Mouse (Mus musculus): Measurements from ENCODE around the gene Kctd18.

The Kctd18 gene

GRCm38 (mm10) chr1:57989052-57989600 lies 29.6 kb downstream of the Kctd18 start:
- DNase-seq: no peak

GRCm38 (mm10) chr1:57976860-57977259 lies 41.9 kb downstream of the Kctd18 start:
- DNase-seq: no peak

- no peak for DNase-seq
Measured at GRCm38 (mm10) chr1:57971588-57971987, 47.2 kb downstream of the Kctd18 start.

GRCm38 (mm10) chr1:57969327-57970271 lies 49.2 kb downstream of the Kctd18 start:
- peak; percentile 98 for DNase-seq

- DNase-seq: no peak
Measured at GRCm38 (mm10) chr1:57955774-57956173, 63.0 kb downstream of the Kctd18 start.

GRCm38 (mm10) chr1:57954376-57954765 lies 64.4 kb downstream of the Kctd18 start:
- DNase-seq: no peak

GRCm38 (mm10) chr1:57953586-57954375 lies 65.0 kb downstream of the Kctd18 start:
- no peak for DNase-seq

- no peak for DNase-seq
Measured at GRCm38 (mm10) chr1:57952509-57952908, 66.2 kb downstream of the Kctd18 start.

- no peak for DNase-seq
Measured at GRCm38 (mm10) chr1:57949716-57950115, 69.0 kb downstream of the Kctd18 start.

- DNase-seq: no peak
Measured at GRCm38 (mm10) chr1:57949195-57949594, 69.6 kb downstream of the Kctd18 start.

GRCm38 (mm10) chr1:57947552-57948347 lies 71.0 kb downstream of the Kctd18 start:
- DNase-seq: no peak

GRCm38 (mm10) chr1:57942215-57942614 lies 76.5 kb downstream of the Kctd18 start:
- no peak for DNase-seq

GRCm38 (mm10) chr1:57941734-57942133 lies 77.0 kb downstream of the Kctd18 start:
- DNase-seq: no peak

- DNase-seq: no peak
Measured at GRCm38 (mm10) chr1:57941095-57941494, 77.7 kb downstream of the Kctd18 start.

- no peak for DNase-seq
Measured at GRCm38 (mm10) chr1:57940691-57941090, 78.1 kb downstream of the Kctd18 start.

- no peak for DNase-seq
Measured at GRCm38 (mm10) chr1:57934287-57934686, 84.5 kb downstream of the Kctd18 start.

GRCm38 (mm10) chr1:57918567-57918966 lies 100.2 kb downstream of the Kctd18 start:
- DNase-seq: no peak

- DNase-seq: no peak
Measured at GRCm38 (mm10) chr1:57917342-57917741, 101.4 kb downstream of the Kctd18 start.

- DNase-seq: no peak
Measured at GRCm38 (mm10) chr1:57911561-57911960, 107.2 kb downstream of the Kctd18 start.

- no peak for DNase-seq
Measured at GRCm38 (mm10) chr1:57906312-57906711, 112.4 kb downstream of the Kctd18 start.

- no peak for DNase-seq
Measured at GRCm38 (mm10) chr1:57905912-57906311, 112.8 kb downstream of the Kctd18 start.

Measured in right cerebral cortex, postnatal 14 days (tissue).